Mouse (Mus musculus) liver, embryonic 14.5 days (tissue): ENCODE measurements around the gene Wdr31. TPM values are rescaled to one million over a fixed set of nuclear protein-coding genes. Genes with fewer than 3 reads are reported as not detected.

Experiments used
- ATAC-seq: fragments of 200-750 bp; cut with Nextera tagmentation; 2 replicates; pipeline ENCODE4 v1.8.0; 2017; ENCODE audit warnings: moderate number of reproducible peaks, mild to moderate bottlenecking, moderate library complexity; ENCODE audit not compliant: insufficient read depth
- DNase-seq, 3 experiments: peaks; one replicate each; pipeline ENCODE4 v3.0.0-alpha.2; 2012 to 2013; ENCODE audit warnings: low read depth in 3 of 3, low spot score in 3 of 3
- H3K27ac ChIP-seq: fragments of 300-500 bp; sonication (generic); 2 replicates; pipeline ENCODE4 v1.5.1; 2014; ENCODE audit warnings: moderate library complexity, mild to moderate bottlenecking, control low read depth, inconsistent platforms
- H3K27me3 ChIP-seq: fragments of 300-500 bp; sonication (generic); 2 replicates; pipeline ENCODE4 v1.6.1; 2014; ENCODE audit warnings: mild to moderate bottlenecking, low read length, moderate library complexity; ENCODE audit not compliant: control insufficient read depth, insufficient read depth
- H3K36me3 ChIP-seq: fragments of 300-500 bp; sonication (generic); replicated peaks from 2 replicates; pipeline ENCODE4 v1.6.1; 2014; ENCODE audit warnings: low read depth; ENCODE audit not compliant: control insufficient read depth, insufficient read depth
- H3K4me1 ChIP-seq, 2 experiments: fragments of 200-500 bp in 1 of 2; fragments of 300-500 bp in 1 of 2; sonication (generic) in 1 of 2; replicated peaks; 2 replicates each; pipeline ENCODE4 v1.6.1; 2012 to 2014; ENCODE audit warnings: antibody characterized with exemption in 1 of 2, inconsistent platforms in 1 of 2, low read length in 1 of 2; ENCODE audit not compliant: control insufficient read depth in 2 of 2, insufficient read depth in 2 of 2
- H3K4me2 ChIP-seq: fragments of 300-500 bp; sonication (generic); 2 replicates; pipeline ENCODE4 v1.6.1; 2014; ENCODE audit warnings: low read depth, mild to moderate bottlenecking, control low read depth, moderate library complexity
- H3K4me3 ChIP-seq, 2 experiments: fragments of 200-500 bp in 1 of 2; fragments of 300-500 bp in 1 of 2; sonication (generic) in 1 of 2; 2 replicates each; pipeline ENCODE4 v1.5.1; 2012 to 2014; ENCODE audit warnings: low read depth in 2 of 2, low read length in 2 of 2, mild to moderate bottlenecking in 2 of 2, control low read depth in 1 of 2, inconsistent platforms in 1 of 2, moderate library complexity in 1 of 2; ENCODE audit not compliant: insufficient read depth in 1 of 2
- H3K9ac ChIP-seq: fragments of 300-500 bp; sonication (generic); replicated peaks from 2 replicates; pipeline ENCODE4 v1.6.1; 2014; ENCODE audit warnings: mild to moderate bottlenecking, control low read depth, moderate library complexity
- H3K9me3 ChIP-seq: fragments of 300-500 bp; sonication (generic); 2 replicates; pipeline ENCODE4 v1.6.1; 2016; ENCODE audit warnings: low read length, mixed read lengths; ENCODE audit not compliant: control insufficient read depth
- CTCF ChIP-seq: IDR thresholded peaks from 2 replicates; pipeline ENCODE4 v1.5.1; 2016; ENCODE audit warnings: antibody characterized with exemption, low read depth, control low read depth
- EP300 ChIP-seq: IDR thresholded peaks from 2 replicates; pipeline ENCODE4 v1.6.1; 2016; ENCODE audit warnings: antibody characterized with exemption, low read depth
- WGBS: fragments of 180-500 bp; shearing (Covaris S2); extraction: QIAGEN DNeasy Blood & Tissue Kit; methylation state at CpG from one replicate; pipeline ENCODE4 v1.1.7; 2014; ENCODE audit not compliant: insufficient replicate concordance; 5-methylcytosine and 5-hydroxymethylcytosine counted together
- polyA plus RNA-seq, 2 experiments: library from polyadenylated mRNA; depleted of rRNA in 1 of 2; stranded (reverse) in 1 of 2; unstranded in 1 of 2; fragments of >200 nt; fragmentation: Nextera tagmentation in 1 of 2; extraction: Ambion mirVana in 1 of 2; gene quantifications; 2 replicates each; pipeline versions ENCODE4 v1.2.1 to v1.2.3; 2012 to 2014

Gene Wdr31
- polyA plus RNA-seq, 2 experiments: 0.83 to 1.7 TPM

DNA sequence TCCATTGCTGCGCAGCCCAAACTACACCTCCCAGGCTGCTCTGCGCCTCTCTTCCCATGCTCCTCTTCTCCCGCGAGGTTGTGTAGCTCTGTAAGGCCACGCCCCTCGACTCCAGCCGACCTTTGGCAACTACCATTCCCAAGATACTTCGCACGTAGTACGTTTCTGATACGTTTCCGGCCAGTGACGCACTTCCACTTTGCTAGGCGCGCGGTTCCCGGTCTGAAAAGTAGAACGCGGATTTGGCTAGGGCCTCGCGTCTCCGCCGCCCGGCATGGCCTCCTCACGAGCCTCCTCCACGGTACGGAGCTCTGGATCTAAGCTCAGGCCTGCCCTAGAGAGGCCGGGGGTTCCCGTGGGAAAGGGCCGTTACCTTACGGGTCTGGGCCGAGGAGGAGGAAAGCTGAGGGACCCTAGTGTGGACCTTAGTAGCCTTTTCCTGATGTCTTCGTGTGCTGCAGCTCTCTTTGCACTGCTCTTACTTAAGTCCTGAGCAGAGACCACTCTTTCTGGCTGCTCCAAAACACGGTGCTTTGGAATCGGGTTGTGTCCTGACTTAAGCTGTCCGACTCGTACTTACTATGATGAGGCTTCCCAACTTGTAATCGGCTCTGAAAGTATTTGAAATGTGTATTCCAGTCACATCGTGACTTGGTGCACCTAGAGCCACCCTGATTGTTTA, 62.0 kb downstream of the Wdr31 start, which contains the start of the genes Cdc26 and Prpf4:
TSS of gene Cdc26 (minus strand) at position 42 of the 682 bp plus-strand sequence.
TSS of gene Prpf4 (plus strand) at position 197 of the 682 bp plus-strand sequence.
- Histone ChIP-seq H3K4me2 (peak within 1 kb of the TSS; percentile 90), H3K36me3 (peaks cover 21% of the 10 kb centered on the region), H3K9me3 (no peaks in the 10 kb centered on the region), H3K9ac (peak within 1 kb of the TSS; percentile 93), H3K4me3 (peak within 1 kb of the TSS; percentile 77 to 94), H3K4me1 (peaks cover 7% of the 10 kb centered on the region in 2 experiments), H3K27me3 (no peaks in the 10 kb centered on the region), H3K27ac (peak within 1 kb of the TSS; percentile 89)
- TF ChIP-seq EP300: peak; percentile 47; the same call in 1 of the 2 replicates
- TF ChIP-seq CTCF: no peak
- WGBS: under 1% methylated on average over 39 of the region's 39 CpGs
- DNase-seq (peak; percentile 99 to 100 (median 99)), ATAC-seq (peak; percentile 98)

GRCm38 (mm10) chr4:62407730-62408582, 62.7 kb downstream of the Wdr31 start:
- TF ChIP-seq CTCF (peak; percentile 77), EP300 (peak; percentile 36; the same call in 1 of the 2 replicates)
- peaks cover 17% of the 10 kb centered on the region for H3K36me3 ChIP-seq

DNA sequence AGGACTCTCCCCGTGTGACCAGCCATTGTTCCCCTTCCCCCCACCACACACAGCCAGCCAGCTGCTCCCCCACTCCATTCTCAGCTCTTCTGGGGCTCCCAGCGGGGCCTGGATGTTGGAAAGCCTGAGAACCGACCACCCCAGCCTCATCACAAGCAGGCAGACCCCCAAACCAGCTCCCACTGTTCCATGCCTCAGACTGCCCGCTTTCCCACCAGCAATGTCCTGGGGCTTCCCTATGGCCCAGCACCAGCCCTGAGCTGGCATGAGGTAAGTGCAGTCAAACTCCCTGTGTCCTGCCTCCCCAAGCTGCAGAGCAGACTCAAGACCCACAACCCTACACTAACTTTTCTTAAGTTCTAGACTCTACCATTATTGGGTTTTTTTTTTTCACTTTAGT, 64.6 kb downstream of the Wdr31 start:
- Histone ChIP-seq H3K4me3 (no peak overlapping the region), H3K27me3 (no peaks in the 10 kb centered on the region), H3K4me2 (no peak overlapping the region), H3K27ac (no peak overlapping the region), H3K9ac (no peak overlapping the region), H3K9me3 (no peaks in the 10 kb centered on the region), H3K36me3 (peaks cover 16% of the 10 kb centered on the region), H3K4me1 (peaks cover 7% of the 10 kb centered on the region in 2 experiments)
- 70% methylated on average over 4 of the region's 4 CpGs for WGBS
- ATAC-seq: no peak
- no peak for DNase-seq
- no peak for TF ChIP-seq EP300
- TF ChIP-seq CTCF: no peak

More at GRCm38 (mm10) chr4:62407730-62408582, 62.7 kb downstream of the Wdr31 start:
- Histone ChIP-seq H3K4me1 (peaks cover 7% of the 10 kb centered on the region in 2 experiments), H3K4me3 (peak overlapping the region; percentile 77 to 94), H3K27me3 (no peaks in the 10 kb centered on the region), H3K9ac (peak overlapping the region; percentile 93), H3K27ac (peak overlapping the region; percentile 89), H3K4me2 (peak overlapping the region; percentile 65), H3K9me3 (no peaks in the 10 kb centered on the region)
- ATAC-seq (peak; percentile 55), DNase-seq (peak; percentile 48 to 60 (median 57))
- under 1% methylated on average over 35 of the region's 35 CpGs for WGBS

DNA sequence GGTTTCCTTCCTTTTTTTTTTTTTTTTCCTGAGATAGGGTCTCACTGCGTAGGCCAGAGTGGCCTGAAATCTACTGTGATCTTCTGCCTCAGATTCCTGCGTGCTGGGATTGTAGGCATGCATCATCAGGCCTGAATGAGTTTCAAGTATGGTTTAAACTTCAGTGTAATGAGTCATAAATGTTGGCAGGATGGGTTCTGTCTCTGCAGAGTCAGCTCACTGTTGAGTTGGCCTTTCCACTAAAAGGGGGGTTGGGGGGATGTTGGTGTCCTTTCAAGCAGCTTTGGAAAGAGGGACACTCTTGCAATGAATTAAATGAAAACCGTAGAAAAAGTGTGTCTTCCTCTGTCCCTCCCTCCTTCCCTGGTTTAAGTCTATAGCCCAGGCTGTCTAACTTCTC, 71.7 kb downstream of the Wdr31 start:
- H3K4me3 ChIP-seq: no peak overlapping the region
- no peak overlapping the region for H3K9ac ChIP-seq
- 85% methylated on average over 3 of the region's 3 CpGs for WGBS
- H3K9me3 ChIP-seq: no peaks in the 10 kb centered on the region
- no peak for DNase-seq
- no peaks in the 10 kb centered on the region for H3K27me3 ChIP-seq
- no peak for ATAC-seq
- no peak overlapping the region for H3K27ac ChIP-seq
- H3K4me2 ChIP-seq: no peak overlapping the region
- H3K4me1 ChIP-seq: peaks cover 0 to 5% of the 10 kb centered on the region in 2 experiments; a peak in 1 of 4 replicates
- no peak for TF ChIP-seq CTCF
- TF ChIP-seq EP300: no peak
- H3K36me3 ChIP-seq: peaks cover 62% of the 10 kb centered on the region

Other genes starting within 250 kb of the Wdr31 start
- 0.23 and 0.30 TPM in 2 replicates for gene Zfp37, start 239.8 kb downstream of the Wdr31 start, polyA plus RNA-seq (2012; rRNA removed)
- gene Zfp37, start 239.8 kb downstream of the Wdr31 start, polyA plus RNA-seq (2014; fragmentation: Nextera tagmentation; extraction: Ambion mirVana): 0.28 and 0.36 TPM in 2 replicates
- gene Slc31a2, start 208.3 kb downstream of the Wdr31 start, polyA plus RNA-seq (2012; rRNA removed): 4.1 and 4.2 TPM in 2 replicates
- 2.9 and 3.4 TPM in 2 replicates for gene Slc31a2, start 208.3 kb downstream of the Wdr31 start, polyA plus RNA-seq (2014; fragmentation: Nextera tagmentation; extraction: Ambion mirVana)
- 7.4 and 9.6 TPM in 2 replicates for gene Fkbp15, start 110.3 kb downstream of the Wdr31 start, polyA plus RNA-seq (2012; rRNA removed)
- gene Fkbp15, start 110.3 kb downstream of the Wdr31 start, polyA plus RNA-seq (2014; fragmentation: Nextera tagmentation; extraction: Ambion mirVana): 9.7 and 11.2 TPM in 2 replicates
- gene Slc31a1, start 110.2 kb downstream of the Wdr31 start, polyA plus RNA-seq (2012; rRNA removed): 17.3 and 22.4 TPM in 2 replicates
- 36.6 and 41.3 TPM in 2 replicates for gene Slc31a1, start 110.2 kb downstream of the Wdr31 start, polyA plus RNA-seq (2014; fragmentation: Nextera tagmentation; extraction: Ambion mirVana)
- gene Cdc26, start 62.3 kb downstream of the Wdr31 start, polyA plus RNA-seq (2012; rRNA removed): 24.1 and 40.2 TPM in 2 replicates
- gene Cdc26, start 62.3 kb downstream of the Wdr31 start, polyA plus RNA-seq (2014; fragmentation: Nextera tagmentation; extraction: Ambion mirVana): 65.7 and 71.0 TPM in 2 replicates
- 8.3 and 9.8 TPM in 2 replicates for gene Prpf4, start 62.1 kb downstream of the Wdr31 start, polyA plus RNA-seq (2012; rRNA removed)
- 9.0 and 10.3 TPM in 2 replicates for gene Prpf4, start 62.1 kb downstream of the Wdr31 start, polyA plus RNA-seq (2014; fragmentation: Nextera tagmentation; extraction: Ambion mirVana)
- 0.15 TPM in 1 of 2 replicates, not detected in the other for gene Rnf183, start 35.6 kb downstream of the Wdr31 start, polyA plus RNA-seq (2012; rRNA removed)
- not detected in 2 replicates for gene Rnf183, start 35.6 kb downstream of the Wdr31 start, polyA plus RNA-seq (2014; fragmentation: Nextera tagmentation; extraction: Ambion mirVana)
- gene Bspry, start 9.2 kb upstream of the Wdr31 start, polyA plus RNA-seq (2012; rRNA removed): 0.19 and 0.25 TPM in 2 replicates
- gene Bspry, start 9.2 kb upstream of the Wdr31 start, polyA plus RNA-seq (2014; fragmentation: Nextera tagmentation; extraction: Ambion mirVana): 0.17 and 0.23 TPM in 2 replicates
- 3.6 and 4.2 TPM in 2 replicates for gene Hdhd3, start 32.6 kb upstream of the Wdr31 start, polyA plus RNA-seq (2012; rRNA removed)
- 6.4 and 9.1 TPM in 2 replicates for gene Hdhd3, start 32.6 kb upstream of the Wdr31 start, polyA plus RNA-seq (2014; fragmentation: Nextera tagmentation; extraction: Ambion mirVana)
- 296 and 338 TPM in 2 replicates for gene Alad, start 49.0 kb upstream of the Wdr31 start, polyA plus RNA-seq (2012; rRNA removed)
- 629 and 675 TPM in 2 replicates for gene Alad, start 49.0 kb upstream of the Wdr31 start, polyA plus RNA-seq (2014; fragmentation: Nextera tagmentation; extraction: Ambion mirVana)
- gene Pole3, start 54.2 kb upstream of the Wdr31 start, polyA plus RNA-seq (2012; rRNA removed): 24.3 and 37.4 TPM in 2 replicates
- gene Pole3, start 54.2 kb upstream of the Wdr31 start, polyA plus RNA-seq (2014; fragmentation: Nextera tagmentation; extraction: Ambion mirVana): 54.7 and 59.8 TPM in 2 replicates
- gene 4933430I17Rik, start 54.5 kb upstream of the Wdr31 start, polyA plus RNA-seq (2012; rRNA removed): 0.10 and 0.12 TPM in 2 replicates
- gene 4933430I17Rik, start 54.5 kb upstream of the Wdr31 start, polyA plus RNA-seq (2014; fragmentation: Nextera tagmentation; extraction: Ambion mirVana): 0.08 and 0.20 TPM in 2 replicates
- 3.8 and 3.9 TPM in 2 replicates for gene Rgs3, start 89.0 kb upstream of the Wdr31 start, polyA plus RNA-seq (2012; rRNA removed)
- gene Rgs3, start 89.0 kb upstream of the Wdr31 start, polyA plus RNA-seq (2014; fragmentation: Nextera tagmentation; extraction: Ambion mirVana): 3.1 and 3.6 TPM in 2 replicates